Mouse (Mus musculus) E14TG2a.4 (cell line): ENCODE measurements around the gene Prkci.
A peak's percentile ranks its signal among the peaks of the same experiment; 100 is the strongest.

ENCODE experiments used
- H3K27me3 ChIP-seq: 2 replicates; pipeline ENCODE4 v1.6.1; 2014; ENCODE audit warnings: low read length, control low read depth; ENCODE audit not compliant: insufficient read depth
- H3K36me3 ChIP-seq: 2 replicates; pipeline ENCODE4 v1.6.1; 2014; ENCODE audit warnings: low read length, control low read depth; ENCODE audit not compliant: insufficient read depth
- H3K4me1 ChIP-seq: replicated peaks from 2 replicates; pipeline ENCODE4 v1.6.1; 2014; ENCODE audit warnings: low read depth, low read length, control low read depth
- H3K4me3 ChIP-seq: replicated peaks from 2 replicates; pipeline ENCODE4 v1.5.1; 2014; ENCODE audit warnings: mild to moderate bottlenecking, low read length
- H3K9me3 ChIP-seq: 2 replicates; pipeline ENCODE4 v1.6.1; 2014; ENCODE audit warnings: low read length, control low read depth
- CTCF ChIP-seq: conservative IDR thresholded peaks from 2 replicates; pipeline ENCODE4 v1.5.1; 2014; ENCODE audit warnings: low read length
- NANOG ChIP-seq: IDR thresholded peaks from 2 replicates; pipeline ENCODE4 v1.6.1; 2014; ENCODE audit warnings: borderline replicate concordance, low read length, mixed read lengths
- POU5F1 ChIP-seq: IDR thresholded peaks from 2 replicates; pipeline ENCODE4 v1.6.1; 2014; ENCODE audit warnings: low read length, borderline replicate concordance

Gene Prkci

GRCm38 (mm10) chr3:31019793-31020447 lies 24.4 kb downstream of the Prkci start:
- H3K27me3 ChIP-seq: no peaks in the 10 kb centered on the region
- peaks cover 55% of the 10 kb centered on the region for H3K36me3 ChIP-seq
- TF ChIP-seq POU5F1: no peak
- peak; percentile 30; the same call in 1 of the 2 replicates for TF ChIP-seq CTCF
- TF ChIP-seq NANOG: no peak
- no peaks in the 10 kb centered on the region for H3K9me3 ChIP-seq
- H3K4me1 ChIP-seq: peaks cover 85% of the 10 kb centered on the region
- H3K4me3 ChIP-seq: no peak overlapping the region

GRCm38 (mm10) chr3:31020656-31021055 lies 25.1 kb downstream of the Prkci start:
- H3K4me3 ChIP-seq: no peak overlapping the region

GRCm38 (mm10) chr3:31022895-31023436 lies 27.4 kb downstream of the Prkci start:
- Histone ChIP-seq H3K36me3 (peaks cover 82% of the 10 kb centered on the region), H3K27me3 (no peaks in the 10 kb centered on the region), H3K9me3 (no peaks in the 10 kb centered on the region), H3K4me1 (peaks cover 56% of the 10 kb centered on the region), H3K4me3 (no peak overlapping the region)
- TF ChIP-seq CTCF: no peak
- no peak for TF ChIP-seq NANOG
- no peak for TF ChIP-seq POU5F1

More at GRCm38 (mm10) chr3:31020656-31021055, 25.1 kb downstream of the Prkci start:
- Histone ChIP-seq H3K27me3 (no peaks in the 10 kb centered on the region), H3K36me3 (peaks cover 62% of the 10 kb centered on the region), H3K9me3 (no peaks in the 10 kb centered on the region), H3K4me1 (peaks cover 78% of the 10 kb centered on the region)
- no peak for TF ChIP-seq NANOG
- TF ChIP-seq POU5F1: no peak
- TF ChIP-seq CTCF: no peak

- no peaks in the 10 kb centered on the region for H3K9me3 ChIP-seq
- H3K4me3 ChIP-seq: no peak overlapping the region
- H3K4me1 ChIP-seq: peaks cover 32% of the 10 kb centered on the region
- no peak for TF ChIP-seq NANOG
- no peaks in the 10 kb centered on the region for H3K27me3 ChIP-seq
- peaks cover 93% of the 10 kb centered on the region for H3K36me3 ChIP-seq
These were observed 32.2 kb downstream of the Prkci start for GRCm38 (mm10) chr3:31027718-31028117.

- Histone ChIP-seq H3K27me3 (no peaks in the 10 kb centered on the region), H3K4me3 (no peak overlapping the region), H3K9me3 (no peaks in the 10 kb centered on the region), H3K36me3 (peaks cover 83% of the 10 kb centered on the region), H3K4me1 (peaks cover 23% of the 10 kb centered on the region)
- no peak for TF ChIP-seq POU5F1
- TF ChIP-seq NANOG: no peak
- TF ChIP-seq CTCF: no peak
These were observed 36.1 kb downstream of the Prkci start for GRCm38 (mm10) chr3:31031621-31032020.

- peaks cover 22% of the 10 kb centered on the region for H3K4me1 ChIP-seq
- H3K36me3 ChIP-seq: peaks cover 86% of the 10 kb centered on the region
- no peak for TF ChIP-seq CTCF
- TF ChIP-seq POU5F1: no peak
- TF ChIP-seq NANOG: no peak
- no peak overlapping the region for H3K4me3 ChIP-seq
- H3K27me3 ChIP-seq: no peaks in the 10 kb centered on the region
- H3K9me3 ChIP-seq: no peaks in the 10 kb centered on the region
These were observed 38.1 kb downstream of the Prkci start for GRCm38 (mm10) chr3:31033644-31034043.

GRCm38 (mm10) chr3:31037851-31038250 lies 42.3 kb downstream of the Prkci start:
- Histone ChIP-seq H3K4me3 (no peak overlapping the region), H3K4me1 (peaks cover 23% of the 10 kb centered on the region), H3K36me3 (peaks cover 88% of the 10 kb centered on the region), H3K9me3 (no peaks in the 10 kb centered on the region), H3K27me3 (no peaks in the 10 kb centered on the region)
- TF ChIP-seq NANOG (no peak), POU5F1 (no peak), CTCF (no peak)

- peaks cover 21% of the 10 kb centered on the region for H3K4me1 ChIP-seq
- peaks cover 87% of the 10 kb centered on the region for H3K36me3 ChIP-seq
These were observed 43.1 kb downstream of the Prkci start for GRCm38 (mm10) chr3:31038689-31039088.

More at GRCm38 (mm10) chr3:31038689-31039088, 43.1 kb downstream of the Prkci start:
- Histone ChIP-seq H3K27me3 (no peaks in the 10 kb centered on the region), H3K4me3 (no peak overlapping the region), H3K9me3 (no peaks in the 10 kb centered on the region)
- TF ChIP-seq POU5F1 (no peak), CTCF (no peak), NANOG (no peak)
